Mouse (Mus musculus) heart, embryonic 11.5 days (tissue): ENCODE measurements around the gene Abcb1b. TPM values are rescaled to one million over a fixed set of nuclear protein-coding genes. Genes with fewer than 3 reads are reported as not detected.

Experiments used
- ATAC-seq: fragments of 200-750 bp; cut with Nextera tagmentation; replicated peaks from 2 replicates; pipeline ENCODE4 v1.8.0; 2017; ENCODE audit warnings: moderate library complexity; ENCODE audit not compliant: insufficient number of reproducible peaks, low FRiP score, low TSS enrichment
- H3K27ac ChIP-seq: fragments of 300-500 bp; sonication (generic); 2 replicates; pipeline ENCODE4 v1.5.1; 2014; ENCODE audit warnings: mild to moderate bottlenecking, low read depth, low read length
- H3K27me3 ChIP-seq: fragments of 300-500 bp; sonication (generic); 2 replicates; pipeline ENCODE4 v1.6.1; 2014; ENCODE audit warnings: mild to moderate bottlenecking, low read length, mixed read lengths; ENCODE audit not compliant: control insufficient read depth, insufficient read depth
- H3K36me3 ChIP-seq: fragments of 300-500 bp; sonication (generic); 2 replicates; pipeline ENCODE4 v1.6.1; 2014; ENCODE audit warnings: mild to moderate bottlenecking, low read length, moderate library complexity, mixed read lengths; ENCODE audit not compliant: control insufficient read depth, insufficient read depth
- H3K4me1 ChIP-seq: fragments of 300-500 bp; sonication (generic); 2 replicates; pipeline ENCODE4 v1.6.1; 2014; ENCODE audit warnings: low read length; ENCODE audit not compliant: control insufficient read depth, insufficient read depth
- H3K4me2 ChIP-seq: fragments of 300-500 bp; sonication (generic); 2 replicates; pipeline ENCODE4 v1.6.1; 2014; ENCODE audit warnings: mild to moderate bottlenecking, moderate library complexity
- H3K4me3 ChIP-seq: fragments of 300-500 bp; sonication (generic); 2 replicates; pipeline ENCODE4 v1.5.1; 2014; ENCODE audit warnings: low read depth, low read length
- H3K9ac ChIP-seq: fragments of 300-500 bp; sonication (generic); 2 replicates; pipeline ENCODE4 v1.6.1; 2014; ENCODE audit warnings: mild to moderate bottlenecking, low read depth, low read length, moderate library complexity
- H3K9me3 ChIP-seq: fragments of 300-500 bp; sonication (generic); replicated peaks from 2 replicates; pipeline ENCODE4 v1.6.1; 2016; ENCODE audit warnings: low read length; ENCODE audit not compliant: control insufficient read depth
- WGBS: fragments of 180-500 bp; shearing (Covaris S2); extraction: QIAGEN DNeasy Blood & Tissue Kit; methylation state at CpG from one replicate; pipeline ENCODE4 v1.1.7; 2014; ENCODE audit not compliant: insufficient replicate concordance; 5-methylcytosine and 5-hydroxymethylcytosine counted together
- polyA plus RNA-seq: library from polyadenylated mRNA; unstranded; fragments of >200 nt; fragmentation: Nextera tagmentation; extraction: Ambion mirVana; gene quantifications from 2 replicates; pipeline ENCODE4 v1.2.1, GENCODE M21; 2014

The Abcb1b gene
- polyA plus RNA-seq, 1 experiment from 2014 or later = 1.5 TPM

DNA sequence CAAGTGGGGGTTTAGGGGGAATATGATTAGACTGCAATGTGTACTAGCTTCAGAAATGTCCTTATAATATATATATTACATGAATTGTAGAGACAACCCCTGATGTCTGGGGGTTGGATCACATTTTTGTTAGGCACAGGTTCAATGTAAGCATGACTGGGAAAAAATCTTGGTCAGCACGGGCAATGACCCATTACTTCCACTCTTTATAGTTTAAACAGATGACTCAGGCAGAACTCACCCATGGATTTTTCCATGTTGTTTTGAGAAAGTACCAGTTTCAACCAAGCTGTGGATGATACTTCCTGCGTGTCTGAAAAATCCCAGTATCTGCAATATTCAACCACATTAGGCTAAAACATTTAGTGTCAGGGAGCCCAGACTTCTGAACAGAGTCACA is 79.1 kb downstream of the Abcb1b start:
- no peaks in the 10 kb centered on the region for H3K36me3 ChIP-seq
- no peaks in the 10 kb centered on the region for H3K9me3 ChIP-seq
- H3K9ac ChIP-seq = no peak overlapping the region
- no peaks in the 10 kb centered on the region for H3K27me3 ChIP-seq
- H3K4me3 ChIP-seq = no peak overlapping the region
- no peak overlapping the region for H3K4me2 ChIP-seq
- no peak overlapping the region for H3K27ac ChIP-seq
- no peak for ATAC-seq
- no peaks in the 10 kb centered on the region for H3K4me1 ChIP-seq
- 75% methylated on average over 2 of the region's 2 CpGs for WGBS

DNA sequence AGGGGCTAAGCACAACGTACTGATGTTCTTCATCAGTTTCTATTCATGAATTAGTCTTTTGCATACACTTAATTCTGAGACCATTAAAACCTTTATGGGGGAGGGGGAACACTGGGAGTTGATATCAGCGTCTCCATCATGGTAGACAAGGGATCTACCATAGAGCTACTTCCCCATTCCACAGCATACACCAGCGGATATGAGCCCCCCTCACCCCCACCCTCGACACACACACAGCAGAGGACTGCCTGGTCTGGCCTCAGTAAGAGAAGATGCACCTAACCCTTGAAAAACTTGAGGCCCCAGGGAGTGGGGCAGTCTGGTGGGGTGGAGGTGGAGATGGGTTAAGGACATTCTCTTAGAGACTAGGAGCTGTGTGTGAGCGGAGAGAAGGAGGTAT is 79.9 kb downstream of the Abcb1b start:
- Histone ChIP-seq H3K4me2 (no peak overlapping the region), H3K9ac (no peak overlapping the region), H3K36me3 (no peaks in the 10 kb centered on the region), H3K27me3 (no peaks in the 10 kb centered on the region), H3K27ac (no peak overlapping the region), H3K4me3 (no peak overlapping the region), H3K4me1 (no peaks in the 10 kb centered on the region), H3K9me3 (no peaks in the 10 kb centered on the region)
- ATAC-seq = no peak
- WGBS = 69% methylated on average over 5 of the region's 5 CpGs

DNA sequence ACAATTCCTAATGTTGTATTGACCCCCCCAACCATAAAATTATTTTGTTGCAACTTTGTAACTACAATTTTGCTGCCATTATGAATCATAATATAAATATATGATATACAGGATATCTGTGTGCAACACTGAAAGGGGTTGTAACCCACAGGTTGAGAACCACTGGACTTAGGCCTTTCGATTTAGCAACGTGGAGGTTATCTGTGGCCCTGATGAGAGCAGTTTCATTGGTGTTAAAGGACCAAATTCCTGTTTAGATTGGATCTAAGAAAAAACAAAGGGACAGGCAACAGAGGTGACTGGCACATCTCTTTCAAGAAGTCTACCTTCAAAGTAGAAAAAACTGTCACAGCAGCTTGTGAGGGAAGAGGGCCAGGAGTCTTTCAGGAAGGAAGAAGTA is 87.9 kb downstream of the Abcb1b start:
- no peak overlapping the region for H3K4me2 ChIP-seq
- H3K4me3 ChIP-seq = no peak overlapping the region
- no peak overlapping the region for H3K27ac ChIP-seq
- no peaks in the 10 kb centered on the region for H3K9me3 ChIP-seq
- H3K27me3 ChIP-seq = no peaks in the 10 kb centered on the region
- H3K36me3 ChIP-seq = no peaks in the 10 kb centered on the region
- ATAC-seq = no peak
- H3K4me1 ChIP-seq = no peaks in the 10 kb centered on the region
- WGBS = 58% methylated on average over 2 of the region's 2 CpGs
- H3K9ac ChIP-seq = no peak overlapping the region

DNA sequence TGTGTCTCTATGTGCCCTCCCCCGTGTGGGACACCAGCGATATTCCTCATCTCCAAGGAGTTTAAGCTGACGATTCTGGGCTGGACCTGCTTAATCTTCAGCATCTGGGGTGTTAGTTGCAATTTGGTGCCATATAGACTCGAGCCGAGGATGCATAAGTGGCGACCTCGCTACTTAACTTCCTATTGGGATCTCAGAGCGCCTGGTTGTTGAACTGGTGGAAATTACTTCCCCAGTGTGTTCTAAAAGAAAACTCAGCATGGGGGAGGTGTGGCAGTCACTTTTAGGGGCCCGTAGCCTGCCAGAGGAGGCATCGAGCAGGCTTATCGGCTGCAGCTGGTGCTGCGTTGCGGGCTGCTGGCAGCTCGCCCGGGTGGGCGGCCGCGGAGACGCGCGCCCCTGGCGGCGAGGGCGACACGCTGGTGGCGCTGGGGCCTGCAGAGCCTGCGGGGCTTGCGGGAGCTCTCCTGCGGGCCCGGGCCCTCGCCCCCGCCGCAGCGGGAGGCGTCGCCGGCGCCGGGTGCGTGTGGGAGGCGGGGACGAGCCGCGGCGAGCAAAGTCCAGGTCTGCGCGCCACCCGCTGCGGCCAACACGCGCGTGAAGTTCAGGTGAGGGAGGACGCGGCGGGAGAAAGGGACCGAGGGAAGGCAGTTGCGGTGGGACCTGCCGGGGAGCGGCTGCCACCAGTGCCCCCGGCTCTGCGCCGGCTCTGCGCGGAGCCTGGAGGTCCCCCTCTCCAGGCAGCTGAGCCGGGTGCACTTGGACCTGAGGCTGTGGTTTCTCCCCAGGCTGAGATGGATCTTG is 95.6 kb downstream of the Abcb1b start, which contains the start of gene Abcb4:
TSS of gene Abcb4 (plus strand) at position 418 of the 804 bp plus-strand sequence.
- no peaks in the 10 kb centered on the region for H3K36me3 ChIP-seq
- no peak within 1 kb of the TSS for H3K27ac ChIP-seq
- peaks cover 3% of the 10 kb centered on the region; the same call in 1 of the 2 replicates for H3K4me1 ChIP-seq
- H3K4me2 ChIP-seq = peak within 1 kb of the TSS; percentile 97
- peak; percentile 72 for ATAC-seq
- H3K9ac ChIP-seq = peak within 1 kb of the TSS; percentile 61; the same call in 1 of the 2 replicates
- H3K27me3 ChIP-seq = peaks cover 20% of the 10 kb centered on the region
- peak within 1 kb of the TSS; percentile 65 for H3K4me3 ChIP-seq
- under 1% methylated on average over 59 of the region's 65 CpGs for WGBS
- H3K9me3 ChIP-seq = no peaks in the 10 kb centered on the region

DNA sequence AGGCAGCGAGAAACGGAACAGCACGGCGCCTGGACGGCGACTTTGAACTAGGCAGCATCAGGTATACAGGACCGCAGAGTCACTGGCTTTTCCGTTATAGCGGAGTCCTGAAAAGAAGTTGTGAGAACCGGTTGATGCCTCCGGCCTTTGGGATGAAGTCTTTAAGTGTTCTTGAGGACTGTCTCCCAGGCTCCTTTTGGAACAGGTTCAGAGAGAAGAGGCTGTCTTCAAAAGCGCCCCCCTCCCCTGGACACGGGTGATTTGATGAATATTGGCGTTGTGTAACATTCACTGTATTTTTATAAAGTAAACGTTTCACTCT is 96.1 kb downstream of the Abcb1b start:
- Histone ChIP-seq H3K27me3 (peaks cover 20% of the 10 kb centered on the region), H3K9ac (peak overlapping the region; percentile 61; the same call in 1 of the 2 replicates), H3K27ac (no peak overlapping the region), H3K4me2 (peak overlapping the region; percentile 97), H3K4me3 (peak overlapping the region; percentile 65), H3K9me3 (no peaks in the 10 kb centered on the region), H3K36me3 (no peaks in the 10 kb centered on the region), H3K4me1 (peaks cover 3% of the 10 kb centered on the region; the same call in 1 of the 2 replicates)
- 9% methylated on average over 15 of the region's 15 CpGs for WGBS
- no peak for ATAC-seq

DNA sequence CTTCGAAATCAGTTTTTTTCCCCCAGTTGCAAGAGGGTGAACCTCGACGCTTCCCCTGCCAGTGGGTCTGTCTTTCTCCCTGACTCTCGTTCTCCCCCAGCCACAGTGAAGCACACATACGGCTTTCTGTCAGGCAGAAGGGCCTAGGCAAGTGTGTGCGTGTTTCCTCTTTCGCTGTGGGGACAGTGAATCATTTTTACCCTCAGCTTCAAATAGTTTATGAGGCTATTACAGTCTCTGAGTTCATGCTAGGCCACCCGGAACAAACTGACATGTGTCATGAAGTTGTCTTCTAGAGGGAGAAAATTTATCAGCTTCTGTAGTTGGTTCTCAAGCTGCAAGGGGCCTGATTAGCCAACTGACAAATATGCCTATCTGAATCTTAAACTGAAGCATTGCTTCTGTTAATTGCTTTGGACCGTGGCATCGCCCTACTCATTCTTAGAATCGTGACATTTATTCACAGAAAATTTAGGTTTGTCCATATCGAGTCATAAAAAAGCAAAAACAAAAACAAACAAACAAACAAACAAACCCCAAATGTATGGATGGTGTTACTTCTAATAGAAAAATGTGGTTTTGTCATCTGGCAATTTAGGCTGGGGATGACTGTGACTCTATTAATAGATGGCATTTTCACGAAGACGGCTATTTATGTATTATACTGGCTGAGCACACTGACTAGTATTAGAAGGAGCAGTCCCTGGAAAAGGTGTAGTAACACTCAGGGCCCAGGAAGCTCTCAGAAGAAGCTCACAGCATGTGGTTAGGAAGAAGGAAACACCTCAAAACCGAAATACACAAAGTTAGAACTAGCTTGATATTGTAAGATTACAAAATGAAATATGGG is 96.9 kb downstream of the Abcb1b start:
- 65% methylated on average over 15 of the region's 15 CpGs for WGBS
- H3K4me2 ChIP-seq = no peak overlapping the region

DNA sequence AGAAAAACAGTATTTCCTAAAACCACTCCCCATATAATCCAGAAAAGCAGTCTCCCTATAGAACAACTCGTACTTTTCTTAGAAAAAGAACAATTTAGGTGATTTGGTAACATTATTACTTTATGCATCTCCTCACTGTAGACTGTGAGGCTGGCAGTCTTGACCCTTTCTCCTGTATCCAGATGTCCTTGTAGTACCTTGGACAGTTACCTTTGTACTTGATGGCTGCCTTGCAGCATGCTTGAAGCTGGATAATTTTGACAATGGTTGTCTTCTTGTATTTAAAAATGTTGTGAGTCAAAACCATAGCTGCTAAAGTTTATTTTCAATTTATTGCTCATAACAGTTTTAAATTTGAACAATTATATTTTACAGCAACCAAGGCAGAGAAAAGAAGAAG is 98.3 kb downstream of the Abcb1b start:
- ATAC-seq = no peak
- H3K4me3 ChIP-seq = no peak overlapping the region
- H3K27me3 ChIP-seq = peaks cover 20% of the 10 kb centered on the region
- no peaks in the 10 kb centered on the region for H3K9me3 ChIP-seq
- H3K9ac ChIP-seq = no peak overlapping the region
- H3K27ac ChIP-seq = no peak overlapping the region
- H3K4me2 ChIP-seq = no peak overlapping the region
- peaks cover 3% of the 10 kb centered on the region; the same call in 1 of the 2 replicates for H3K4me1 ChIP-seq
- no peaks in the 10 kb centered on the region for H3K36me3 ChIP-seq
- 46% methylated on average over 1 of the region's 1 CpGs for WGBS

More for the DNA sequence above, 96.9 kb downstream of the Abcb1b start:
- peaks cover 3% of the 10 kb centered on the region; the same call in 1 of the 2 replicates for H3K4me1 ChIP-seq
- no peaks in the 10 kb centered on the region for H3K36me3 ChIP-seq
- peaks cover 20% of the 10 kb centered on the region for H3K27me3 ChIP-seq
- H3K9me3 ChIP-seq = no peaks in the 10 kb centered on the region
- H3K27ac ChIP-seq = no peak overlapping the region
- H3K9ac ChIP-seq = no peak overlapping the region
- H3K4me3 ChIP-seq = no peak overlapping the region
- no peak for ATAC-seq

DNA sequence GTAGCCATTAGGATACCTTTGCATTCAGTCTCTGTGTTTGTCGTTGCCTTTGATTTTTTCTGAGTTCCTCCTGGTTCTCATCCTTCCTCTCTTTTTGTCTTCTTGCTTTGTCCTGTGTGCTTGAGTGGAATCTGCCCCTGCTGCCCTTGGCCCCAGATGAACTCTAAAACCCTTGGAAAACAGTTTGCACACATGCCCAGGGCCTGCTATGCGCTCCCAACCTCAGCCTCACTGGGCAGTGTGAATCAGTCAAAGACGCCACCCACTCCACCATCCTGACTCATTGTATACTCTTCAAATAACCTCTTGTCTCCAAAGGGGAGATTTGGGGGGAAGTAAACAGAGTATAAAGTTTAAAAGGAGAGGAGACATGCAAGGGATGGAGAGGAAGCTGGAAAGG is 100.3 kb downstream of the Abcb1b start:
- Histone ChIP-seq H3K4me2 (no peak overlapping the region), H3K4me3 (no peak overlapping the region), H3K27ac (no peak overlapping the region), H3K27me3 (peaks cover 9% of the 10 kb centered on the region; the same call in 1 of the 2 replicates), H3K9ac (no peak overlapping the region), H3K4me1 (no peaks in the 10 kb centered on the region), H3K36me3 (no peaks in the 10 kb centered on the region), H3K9me3 (no peaks in the 10 kb centered on the region)
- whole genome bisulfite sequencing = 78% methylated on average over 3 of the region's 3 CpGs
- no peak for ATAC-seq
